Mouse (Mus musculus): ENCODE data around the gene Fcor.

- no peak for TF ChIP-seq CTCF (IDR thresholded peaks at IDR 0.05; ENCODE audit: borderline replicate concordance, extremely low read depth, insufficient read depth, insufficient read length)
- TF ChIP-seq POLR2A (IDR thresholded peaks at IDR 0.05; ENCODE audit: borderline replicate concordance, extremely low read depth, insufficient read depth, insufficient read length, poor library complexity, severe bottlenecking), result no peak
Observed at GRCm38 (mm10) chr8:3645804-3646203, 26.4 kb downstream of the Fcor start.

All from brain, embryonic 14.5 days (tissue).